Comparison of ENCODE assay signal across 27 mouse cellular contexts in genomic region chr1:150389390-150390129, GRCm38 (mm10).
"Had no signal": no experiment of that assay in that cellular context is flagged by ENCODE, and none has a peak within 500 bp of the region (broad histone marks: within the 10 kb centered on the region; RNA-seq: fewer than 3 reads in every experiment).

No protein-coding gene starts in this region.

- DNase-seq: gastrocnemius, adult 2 months; gastrocnemius, postnatal 10 days; gastrocnemius, postnatal 25 days; heart, adult 18-20 months; heart, postnatal 10 days; heart, postnatal 4 days; kidney, adult 2 months; kidney, adult 9 months; kidney, postnatal 14 days; kidney, postnatal 36 days; layer of hippocampus, adult 9-11 months; layer of hippocampus, postnatal 36 days; left cerebral cortex, postnatal 4 days had no signal

- H3K9ac ChIP-seq: heart, embryonic 12.5 days; hindbrain, embryonic 12.5 days; hindbrain, embryonic 14.5 days; intestine, embryonic 15.5 days; kidney, embryonic 15.5 days; limb, embryonic 13.5 days; limb, embryonic 15.5 days; liver, embryonic 12.5 days had no signal

- H3K27ac ChIP-seq: gastrocnemius, adult 2 months; heart, embryonic 10.5 days; hindbrain, embryonic 10.5 days; hindbrain, embryonic 12.5 days; hindbrain, embryonic 14.5 days; intestine, embryonic 15.5 days; kidney, embryonic 15.5 days; kidney, postnatal 0 days; limb, embryonic 13.5 days; limb, embryonic 15.5 days; liver, embryonic 12.5 days had no signal

- H3K27me3 ChIP-seq: heart, embryonic 12.5 days; hindbrain, embryonic 12.5 days; intestine, embryonic 15.5 days; kidney, embryonic 15.5 days; limb, embryonic 13.5 days; limb, embryonic 15.5 days; liver, embryonic 12.5 days had no signal

- H3K4me2 ChIP-seq: heart, embryonic 12.5 days; hindbrain, embryonic 12.5 days; hindbrain, embryonic 14.5 days; intestine, embryonic 15.5 days; kidney, embryonic 15.5 days; limb, embryonic 13.5 days; limb, embryonic 15.5 days; liver, embryonic 12.5 days had no signal

- H3K9me3 ChIP-seq: heart, embryonic 10.5 days; heart, embryonic 12.5 days; hindbrain, embryonic 10.5 days; hindbrain, embryonic 12.5 days; intestine, embryonic 15.5 days; kidney, embryonic 15.5 days; limb, embryonic 13.5 days; limb, embryonic 15.5 days; liver, embryonic 12.5 days had no signal

- H3K4me3 ChIP-seq: gastrocnemius, adult 2 months; heart, embryonic 10.5 days; heart, embryonic 12.5 days; hindbrain, embryonic 10.5 days; hindbrain, embryonic 12.5 days; intestine, embryonic 15.5 days; kidney, embryonic 15.5 days; limb, embryonic 13.5 days; limb, embryonic 15.5 days; liver, embryonic 12.5 days had no signal

- ATAC-seq: hindbrain, embryonic 16.5 days; inflammation-experienced regulatory T-cells, adult 6 months; intestine, embryonic 15.5 days; intestine, postnatal 0 days; liver, embryonic 12.5 days had no signal
